Mouse (Mus musculus): ENCODE measurements around the gene Acot7.

GRCm38 (mm10) chr4:152132772-152133169 lies 45.2 kb upstream of the Acot7 start:
- no peak for TF ChIP-seq CTCF (IDR thresholded peaks at IDR 0.05; ENCODE audit: insufficient read depth, low read depth, low read length)
- no peak for TF ChIP-seq POLR2A (IDR thresholded peaks at IDR 0.05; ENCODE audit: insufficient read depth, low read depth, low read length)
